Mouse (Mus musculus): Measurements from ENCODE around the gene Lrrc1.

DNA sequence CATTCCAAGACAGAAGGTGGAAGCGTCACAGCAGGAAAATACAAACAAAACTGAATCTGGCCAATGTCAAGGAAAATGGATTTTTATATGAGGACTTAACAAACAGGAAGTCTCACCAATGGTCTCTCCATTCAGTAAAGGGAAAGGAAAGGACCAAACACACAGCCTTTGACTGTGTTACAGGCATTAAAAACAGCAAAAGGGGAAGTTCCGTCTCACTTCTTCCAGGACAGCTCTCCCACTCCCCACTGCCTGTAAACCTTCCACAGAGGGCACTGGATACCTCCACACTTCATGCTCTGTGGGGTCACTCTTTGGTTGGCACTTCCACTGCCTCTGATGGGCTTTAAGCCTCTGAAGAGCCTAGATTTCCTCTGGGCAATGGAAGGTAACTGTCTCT, 94.2 kb downstream of the Lrrc1 start:
- TF ChIP-seq CTCF (conservative IDR thresholded peaks at IDR 0.05; ENCODE audit: low read length) (no peak), POU5F1 (IDR thresholded peaks at IDR 0.05; ENCODE audit: borderline replicate concordance, low read length) (no peak)
